Mouse (Mus musculus) fibroblast of lung, adult 2 months (primary cell): Measurements from ENCODE around the gene Intu.
A peak's percentile ranks its signal among the peaks of the same experiment; 100 is the strongest.

Experiments
- DNase-seq: peaks from one replicate; pipeline ENCODE4 v3.0.0-alpha.2; 2011; ENCODE audit warnings: low read depth

The Intu gene

DNA sequence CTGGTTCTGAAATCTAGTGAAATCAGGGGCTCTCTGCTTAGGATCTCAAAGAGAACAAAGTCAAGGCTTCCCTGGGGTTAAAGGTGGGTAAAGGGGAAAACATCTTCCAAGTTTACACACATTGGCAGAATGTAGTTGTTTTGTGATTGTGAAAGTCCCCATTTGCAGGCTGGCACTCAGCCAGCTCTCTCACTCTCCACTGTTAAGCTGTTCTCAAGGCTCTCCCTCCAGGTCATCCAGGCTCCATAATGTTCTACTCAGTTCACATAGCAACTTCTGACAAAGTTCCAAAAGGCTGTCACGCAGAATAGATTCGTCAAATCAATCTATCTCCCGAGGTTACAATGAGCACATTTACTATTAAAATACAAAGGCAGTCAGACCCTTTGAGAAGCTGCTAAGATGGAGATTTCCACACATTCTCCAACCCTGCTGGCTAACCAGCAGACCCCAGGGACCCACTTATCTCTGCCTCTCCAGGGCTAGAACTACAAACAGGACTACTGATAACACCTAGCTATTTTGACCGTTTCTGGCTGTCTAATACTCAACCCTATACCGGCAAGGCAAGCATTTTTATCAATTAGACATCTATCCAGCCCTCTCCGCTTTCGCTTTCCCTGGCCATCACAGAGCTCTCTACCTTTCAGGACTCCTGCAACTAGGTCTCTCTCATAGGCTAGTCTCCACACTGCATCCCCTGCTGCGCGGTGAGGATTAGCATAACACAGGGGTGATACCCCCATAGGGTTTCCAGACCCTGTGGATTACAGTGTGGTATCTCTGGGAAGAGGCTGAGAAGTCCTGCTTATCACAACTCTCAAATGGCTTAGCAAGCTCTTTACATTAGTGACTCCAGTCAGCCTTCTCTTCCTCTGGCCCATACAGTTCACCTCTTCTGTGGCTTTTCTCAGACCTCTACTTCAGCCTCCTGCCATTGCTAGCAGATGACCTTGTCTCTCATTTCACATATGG, 2.8 kb upstream of the Intu start:
- DNase-seq = no peak

DNA sequence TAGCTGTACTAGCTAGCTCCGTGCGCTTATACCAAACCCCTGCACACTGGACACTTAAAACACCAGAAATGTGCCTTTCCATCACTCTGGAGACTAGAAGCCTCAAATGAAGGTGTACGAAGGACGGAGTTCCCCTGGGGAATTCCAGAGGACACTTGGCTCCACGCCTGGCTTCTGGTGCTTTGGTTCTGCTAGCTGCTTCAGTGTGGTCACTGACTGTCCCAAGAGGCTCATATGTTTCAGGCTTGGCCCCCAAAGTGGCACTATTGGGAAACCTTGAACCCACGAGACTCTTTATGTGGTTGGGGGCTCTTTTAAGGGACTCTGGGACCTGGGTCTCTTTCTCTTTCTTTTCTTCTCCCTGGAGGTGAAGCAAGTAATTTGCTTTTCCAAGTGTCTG, 2.1 kb upstream of the Intu start:
- no peak for DNase-seq

DNA sequence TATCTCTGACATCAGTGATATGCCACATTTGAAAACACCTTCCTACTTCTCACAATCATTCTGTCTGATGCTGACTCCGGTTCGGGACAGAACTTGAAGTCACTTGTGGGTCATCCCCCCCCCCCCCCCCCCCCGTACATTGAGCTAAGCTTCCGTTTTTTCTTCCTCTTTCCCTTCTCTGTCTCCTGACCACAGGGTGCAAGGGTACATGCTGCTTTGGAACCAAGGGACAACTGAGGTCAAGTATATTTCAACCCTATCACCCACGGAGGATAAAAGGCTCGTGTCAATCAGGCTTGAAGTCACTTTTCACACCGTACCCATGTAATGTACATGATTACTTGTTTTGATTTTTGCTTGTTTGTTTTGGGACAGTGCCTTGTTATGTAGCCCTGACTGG, 241 bp upstream of the Intu start:
- no peak for DNase-seq

DNA sequence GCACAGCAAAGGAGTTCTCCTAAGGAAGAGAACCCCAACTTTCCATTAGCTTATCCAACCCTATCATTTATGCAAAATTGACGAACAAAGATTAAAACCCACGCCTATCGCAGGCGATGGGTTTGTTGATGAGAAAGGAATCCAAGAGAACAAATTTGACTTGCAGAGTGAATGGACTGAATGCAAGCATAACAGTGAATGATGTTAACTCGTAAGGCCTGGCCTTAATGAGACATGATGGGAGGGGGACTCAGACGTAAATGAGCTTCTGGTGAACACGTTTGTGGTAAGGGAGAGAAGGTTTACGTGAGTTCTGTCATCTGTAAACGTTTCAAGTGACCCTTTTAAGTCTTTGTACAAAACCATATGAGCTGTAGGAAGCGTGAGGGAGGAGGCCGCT, 1.2 kb downstream of the Intu start:
- no peak for DNase-seq

DNA sequence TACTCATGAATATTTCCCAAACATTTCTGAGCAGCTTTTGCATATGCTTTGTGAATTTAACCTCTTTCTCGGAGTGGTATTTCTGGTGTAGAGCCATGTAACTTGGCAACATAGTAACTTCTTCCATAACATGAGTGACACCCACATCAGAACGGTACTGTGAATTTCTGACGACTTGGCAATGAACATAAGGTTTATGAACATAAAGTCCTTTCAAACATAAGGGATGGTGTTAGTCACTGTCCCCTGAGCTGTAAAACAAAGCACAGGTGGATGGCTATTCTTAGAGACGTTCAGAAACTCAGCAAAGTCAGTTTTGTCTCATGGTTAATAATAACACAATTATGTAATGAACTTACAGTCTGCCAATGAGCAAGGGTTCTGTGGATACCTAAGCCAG, 3.1 kb downstream of the Intu start:
- DNase-seq = no peak

DNA sequence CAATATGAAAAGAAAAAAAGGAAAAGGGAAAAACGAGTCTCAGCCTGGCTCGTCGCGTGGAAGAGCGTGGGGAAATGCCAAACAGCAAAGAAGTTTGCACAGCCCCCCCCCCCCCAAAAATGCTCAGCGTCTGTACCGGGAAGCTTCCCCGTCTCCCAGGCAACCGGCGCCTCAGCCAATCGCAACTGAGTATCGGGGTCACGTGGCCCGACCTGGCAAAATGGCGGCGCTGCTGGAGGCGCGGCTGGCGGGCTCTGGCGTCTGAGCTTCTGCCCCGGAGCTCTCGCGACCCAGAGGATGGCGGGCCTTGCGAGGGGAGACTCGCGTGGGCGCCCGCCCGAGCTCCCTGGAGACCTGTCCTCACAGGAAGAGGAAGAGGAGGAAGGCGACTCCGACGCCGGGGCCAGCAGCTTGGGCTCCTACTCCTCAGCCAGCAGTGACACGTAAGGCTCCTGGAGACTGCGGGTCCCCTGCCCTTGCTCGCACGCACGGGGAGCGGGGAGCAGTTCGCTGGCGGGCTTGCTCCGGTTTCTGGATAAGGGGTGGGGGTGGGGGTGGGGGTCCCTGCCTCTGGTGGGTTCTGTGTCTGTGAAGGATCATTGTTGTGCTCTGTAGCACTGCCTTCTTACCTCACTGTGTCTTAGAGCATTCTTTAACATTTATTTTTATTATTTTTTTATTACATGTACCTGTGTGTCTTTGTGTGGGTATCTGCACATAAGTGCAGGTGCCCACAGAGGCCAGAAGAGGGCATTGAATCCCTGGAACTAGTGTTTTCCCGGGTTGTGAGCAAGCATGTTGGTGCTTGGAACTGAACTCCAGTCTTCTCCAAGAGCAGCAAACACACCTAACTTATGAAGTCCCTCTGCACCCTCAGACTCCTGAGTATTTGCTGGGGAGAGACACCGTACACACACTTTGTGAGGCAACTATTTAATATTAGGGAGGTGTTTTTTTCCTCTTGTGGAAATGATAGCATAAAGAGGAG, 9.8 kb downstream of the Intu start:
- DNase-seq = peak; percentile 57

DNA sequence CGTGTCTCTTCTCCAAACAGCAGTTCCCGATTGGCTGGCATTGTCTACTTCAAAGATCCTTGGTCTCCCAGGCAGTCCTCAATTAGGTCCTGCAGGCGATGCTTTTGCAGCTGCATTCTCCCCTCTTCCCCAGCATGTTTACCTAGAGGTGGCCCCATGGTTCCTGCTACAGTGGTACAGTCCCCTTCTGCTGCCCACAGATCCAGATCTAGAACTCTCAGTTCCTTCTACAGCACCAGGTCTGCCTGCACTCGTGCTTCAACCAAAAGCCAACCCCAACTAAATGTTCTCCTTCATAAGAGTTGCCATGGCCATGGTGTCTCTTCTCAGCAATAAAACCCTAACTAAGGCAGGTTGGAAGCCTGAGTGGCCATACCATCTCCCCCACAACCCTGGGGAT, 15.5 kb downstream of the Intu start:
- no peak for DNase-seq

DNA sequence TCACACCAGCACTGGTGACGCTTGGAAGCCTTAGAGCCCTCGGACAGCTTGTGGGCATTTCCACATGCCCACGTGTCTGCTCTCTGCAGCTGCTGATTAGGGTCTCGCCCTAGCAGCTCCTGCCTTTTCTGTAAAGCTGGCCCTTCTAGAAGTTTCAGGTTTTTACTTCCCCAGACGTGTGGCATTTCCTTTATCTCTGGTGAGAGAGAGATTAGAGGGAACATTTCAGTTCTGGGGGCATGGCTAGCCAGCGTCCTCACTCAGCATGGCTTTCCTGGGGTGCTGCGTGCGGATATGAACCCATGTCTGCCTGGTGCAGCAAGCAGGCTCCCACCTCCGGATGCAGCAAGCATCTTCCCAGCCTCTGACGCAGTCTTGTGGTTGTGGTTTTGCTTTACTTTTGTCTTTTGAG, 121.9 kb downstream of the Intu start:
- no peak for DNase-seq

DNA sequence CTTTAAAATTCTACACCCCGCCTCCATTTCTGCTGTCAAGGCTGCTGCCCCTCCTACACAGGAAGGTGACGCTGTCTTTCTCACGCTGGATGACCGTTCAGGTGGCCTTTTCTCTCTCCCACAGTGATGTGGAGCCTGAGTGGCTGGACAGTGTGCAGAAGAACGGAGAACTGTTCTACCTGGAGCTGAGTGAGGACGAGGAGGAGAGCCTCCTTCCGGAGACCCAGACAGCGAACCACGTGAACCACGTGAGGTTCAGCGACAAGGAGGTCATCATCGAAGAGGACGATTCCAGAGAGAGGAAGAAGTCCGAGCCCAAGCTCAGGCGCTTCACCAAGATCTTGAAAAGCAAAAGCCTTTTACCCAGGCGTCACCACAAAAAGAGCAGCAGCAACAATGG, 122.5 kb downstream of the Intu start:
- DNase-seq = no peak

DNA sequence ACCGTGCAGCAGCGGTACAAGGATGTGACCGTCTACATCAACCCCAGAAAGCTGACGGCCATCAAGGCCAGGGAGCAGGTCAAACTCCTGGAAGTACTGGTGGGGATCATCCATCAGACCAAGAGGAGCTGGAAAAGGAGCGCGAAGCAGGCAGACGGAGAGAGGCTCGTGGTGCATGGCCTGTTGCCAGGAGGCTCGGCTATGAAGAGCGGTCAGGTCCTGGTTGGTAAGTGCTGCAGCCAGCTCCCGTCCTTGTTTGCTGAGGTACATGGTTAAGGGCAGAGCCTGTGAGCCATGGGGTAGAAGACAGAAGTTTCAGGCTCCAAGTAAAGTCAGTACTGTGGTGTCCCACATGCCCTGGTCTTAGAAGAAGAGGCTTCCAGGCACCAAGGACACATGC, 122.9 kb downstream of the Intu start:
- no peak for DNase-seq

DNA sequence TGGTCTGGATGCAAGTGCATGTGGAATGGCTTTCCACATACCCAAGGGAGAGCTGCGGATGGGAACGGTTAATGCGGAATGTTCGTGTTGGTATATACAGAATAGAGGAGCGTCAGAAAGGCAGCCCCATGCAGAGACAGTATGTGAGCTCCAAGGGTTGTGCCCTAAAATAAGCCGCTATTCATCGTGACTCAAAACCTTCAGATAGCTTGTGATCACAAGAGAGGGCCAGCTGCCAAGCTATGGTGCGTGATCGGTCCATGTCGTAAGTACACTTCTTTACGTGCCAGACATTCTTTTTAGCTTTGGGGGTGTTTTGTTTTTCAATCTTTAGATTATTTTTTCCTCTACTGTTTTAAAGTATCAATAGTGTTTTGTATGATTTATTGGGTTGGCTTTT, 124.5 kb downstream of the Intu start:
- DNase-seq = no peak

DNA sequence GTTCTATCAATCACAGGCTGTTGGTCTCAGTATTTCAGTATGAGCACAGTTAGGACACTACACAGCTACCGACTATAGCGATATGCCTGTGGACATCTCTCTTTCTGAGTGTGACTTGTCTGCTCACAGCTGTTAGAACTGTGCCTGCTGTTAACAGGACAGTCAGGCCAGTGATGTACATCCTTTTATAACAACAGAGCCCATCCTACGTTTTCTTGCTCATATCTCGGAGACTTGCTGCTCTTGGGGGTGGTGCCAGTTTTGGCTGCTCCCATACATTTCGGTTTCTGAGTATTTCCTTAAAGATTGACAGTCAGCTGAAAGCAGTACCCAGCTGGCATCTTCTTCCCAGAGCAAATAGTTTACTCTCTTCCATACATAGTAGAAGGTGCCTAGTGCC, 125.3 kb downstream of the Intu start:
- no peak for DNase-seq

DNA sequence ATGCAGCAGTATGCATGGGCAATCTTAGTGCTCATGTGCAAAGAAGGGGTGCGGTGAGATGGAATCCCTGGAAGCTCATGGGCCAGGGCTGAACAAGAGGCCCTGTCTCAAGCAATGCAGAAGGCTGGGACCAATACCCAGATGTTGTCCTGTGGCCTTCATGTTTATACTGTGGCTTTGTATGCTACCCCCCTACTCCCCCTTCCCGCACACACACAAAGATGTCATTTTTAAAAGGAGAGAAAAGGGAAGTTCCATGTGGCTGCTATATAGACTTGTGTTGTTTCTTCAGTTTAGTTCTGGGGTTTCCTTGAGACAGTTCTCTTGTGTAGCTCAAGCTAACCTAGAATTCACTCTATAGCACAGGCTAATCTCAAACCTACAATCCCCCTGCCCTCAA, 129.1 kb downstream of the Intu start:
- DNase-seq = no peak

DNA sequence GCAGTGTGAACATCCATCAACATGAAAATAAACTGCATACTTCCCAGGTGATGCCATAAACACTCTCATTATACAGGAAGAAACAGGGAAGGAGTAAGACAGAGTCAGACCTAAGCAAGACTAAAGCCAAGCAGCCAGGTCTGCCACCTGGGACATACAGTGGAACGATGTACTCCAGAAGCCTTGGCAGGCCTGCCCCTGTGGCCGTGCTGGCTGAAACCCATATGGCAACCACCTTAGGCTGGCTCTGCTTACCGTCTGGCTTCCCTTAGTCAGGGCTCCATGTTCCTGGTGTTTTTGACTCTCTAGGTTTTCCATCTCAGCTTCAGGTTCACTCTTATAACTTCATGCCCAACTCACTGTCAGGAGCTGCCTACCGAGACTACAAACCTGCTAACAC, 135.0 kb downstream of the Intu start:
- DNase-seq = peak; percentile 19

DNA sequence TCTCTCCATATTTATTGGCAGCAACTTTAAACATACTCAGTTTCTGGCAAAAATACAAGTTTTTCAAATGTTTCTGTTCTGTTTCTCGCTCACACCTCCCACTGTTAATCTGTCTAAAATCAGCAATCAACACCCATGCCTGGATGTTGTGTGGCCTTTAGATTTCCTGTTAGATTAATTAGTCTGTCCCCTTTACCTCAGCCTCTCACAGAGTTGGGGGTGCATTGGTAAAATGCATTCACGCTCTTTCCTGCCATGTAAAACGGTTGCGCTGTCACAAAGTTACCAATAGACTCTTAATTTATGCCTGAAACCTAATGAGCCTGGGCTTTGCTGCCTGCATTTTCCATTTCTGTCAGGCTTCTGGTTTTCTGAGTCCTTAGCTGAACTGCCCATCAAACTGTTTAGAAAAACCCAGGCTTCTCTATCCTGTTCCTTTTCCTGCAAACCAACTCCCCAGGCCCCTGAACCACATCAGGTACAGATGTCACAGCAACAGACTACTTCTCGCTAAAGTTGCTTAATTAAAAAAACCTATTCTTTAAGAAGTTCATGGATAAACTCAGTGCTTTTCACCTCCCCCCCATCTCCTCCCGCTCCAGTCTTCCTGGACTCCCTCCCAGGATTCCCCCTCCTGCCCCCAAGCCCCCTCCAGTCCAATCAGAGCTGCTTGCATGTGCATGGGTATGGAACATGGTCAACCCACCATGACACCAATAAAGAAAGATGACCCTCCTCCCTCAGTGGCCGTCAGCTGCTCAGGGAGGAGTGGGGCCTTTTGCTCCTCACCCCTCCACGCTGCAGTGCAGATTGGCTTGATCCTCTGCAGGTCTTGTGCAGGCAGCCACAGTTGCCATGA, 136.0 kb downstream of the Intu start:
- DNase-seq = no peak

DNA sequence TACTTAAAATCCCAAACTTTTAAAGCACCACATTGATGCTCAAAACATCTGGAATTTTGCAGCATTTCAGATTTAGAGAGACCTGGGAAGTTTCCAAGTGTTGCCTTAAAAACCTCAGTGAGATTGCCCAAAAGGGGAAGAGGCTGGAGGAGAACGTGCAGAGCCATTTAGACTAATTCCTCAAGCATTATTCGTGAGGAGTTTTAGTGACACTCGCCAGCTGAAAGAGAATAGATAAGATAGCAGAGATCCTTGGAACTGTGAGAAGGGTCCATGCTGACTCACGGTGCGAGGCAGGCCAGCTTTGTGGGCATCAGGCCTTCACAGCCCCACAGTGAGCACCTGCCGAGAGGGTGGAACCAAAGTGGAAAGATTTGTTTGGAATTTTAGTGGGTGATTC, 137.8 kb downstream of the Intu start:
- no peak for DNase-seq

DNA sequence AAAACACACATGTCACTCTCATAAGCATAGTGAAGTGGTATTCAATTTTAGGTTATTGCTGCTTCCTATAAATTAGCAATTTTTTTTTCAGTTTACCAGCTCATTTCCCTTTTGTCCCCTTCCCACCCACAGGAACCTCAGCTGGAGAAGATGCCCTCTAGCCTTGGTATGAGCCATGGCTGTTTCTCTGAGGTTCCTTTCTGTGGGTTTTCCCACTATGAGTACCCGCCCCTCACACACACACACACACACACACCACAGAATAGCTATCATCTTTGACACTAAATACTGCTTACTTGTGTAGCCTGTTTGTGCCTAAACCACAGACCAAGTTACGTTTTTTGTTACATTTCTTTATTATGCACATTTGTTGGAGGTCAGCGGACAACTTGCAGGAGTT, 138.3 kb downstream of the Intu start:
- DNase-seq = no peak

DNA sequence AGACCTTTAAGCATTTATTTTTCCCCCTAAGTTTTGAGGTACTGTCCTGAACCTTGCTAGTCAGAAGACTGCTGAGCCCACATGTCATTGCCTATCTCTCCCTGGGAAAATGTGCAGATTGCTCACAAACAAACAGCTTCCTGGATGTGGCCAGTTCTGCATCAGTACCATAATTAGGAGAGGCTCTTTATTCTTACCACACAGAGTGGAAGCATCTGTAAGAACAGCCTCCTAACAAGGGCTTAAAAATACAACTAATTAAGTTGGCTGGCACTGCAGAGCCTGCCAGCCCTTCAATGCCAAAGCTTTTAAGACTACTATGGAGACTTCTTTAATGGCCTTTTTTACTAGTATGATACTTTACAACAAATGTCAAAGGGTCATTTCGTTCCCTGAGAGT, 142.4 kb downstream of the Intu start:
- DNase-seq = no peak

DNA sequence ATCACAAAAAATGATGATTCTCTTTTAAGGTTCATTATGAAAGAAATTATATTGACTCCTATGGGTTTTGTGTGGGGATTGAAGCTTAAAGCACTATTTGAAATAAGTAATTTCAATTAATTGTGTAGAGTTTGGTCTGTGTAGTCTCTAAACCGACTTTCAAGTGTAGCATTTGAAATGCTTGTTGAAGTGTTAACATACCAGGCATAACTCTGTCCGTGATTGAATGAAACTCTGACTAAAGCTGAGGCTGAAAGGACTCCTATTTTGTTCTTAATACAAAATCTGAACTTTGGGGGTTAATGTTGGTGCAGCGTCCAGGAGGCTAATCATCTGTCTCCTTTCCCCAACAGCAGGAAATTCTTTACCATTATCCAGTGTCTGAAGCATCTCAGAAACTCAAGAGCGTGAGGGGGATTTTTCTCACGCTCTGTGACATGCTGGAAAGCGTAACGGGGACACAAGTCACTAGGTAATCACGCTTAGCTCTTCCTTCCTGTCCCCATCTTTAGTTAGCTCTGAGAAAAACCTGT, 143.9 kb downstream of the Intu start:
- no peak for DNase-seq

DNA sequence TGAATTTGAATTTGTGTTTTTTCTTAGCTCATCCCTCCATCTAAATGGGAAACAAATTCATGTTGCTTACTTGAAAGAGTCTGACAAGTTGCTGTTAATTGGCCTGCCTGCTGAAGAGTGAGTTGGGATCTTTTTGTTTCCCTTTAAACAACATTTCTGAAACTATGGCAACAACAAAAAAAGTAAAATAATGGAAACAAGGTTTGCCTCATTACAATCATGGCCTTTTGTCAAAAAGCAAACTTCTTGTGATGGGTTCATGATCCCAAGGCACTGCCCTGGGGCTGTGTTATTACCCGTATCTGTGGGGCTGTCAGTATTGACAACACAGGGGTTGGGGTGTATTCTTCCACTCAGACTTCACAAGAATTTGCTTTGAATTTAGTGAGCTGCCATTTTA, 147.8 kb downstream of the Intu start:
- no peak for DNase-seq

DNA sequence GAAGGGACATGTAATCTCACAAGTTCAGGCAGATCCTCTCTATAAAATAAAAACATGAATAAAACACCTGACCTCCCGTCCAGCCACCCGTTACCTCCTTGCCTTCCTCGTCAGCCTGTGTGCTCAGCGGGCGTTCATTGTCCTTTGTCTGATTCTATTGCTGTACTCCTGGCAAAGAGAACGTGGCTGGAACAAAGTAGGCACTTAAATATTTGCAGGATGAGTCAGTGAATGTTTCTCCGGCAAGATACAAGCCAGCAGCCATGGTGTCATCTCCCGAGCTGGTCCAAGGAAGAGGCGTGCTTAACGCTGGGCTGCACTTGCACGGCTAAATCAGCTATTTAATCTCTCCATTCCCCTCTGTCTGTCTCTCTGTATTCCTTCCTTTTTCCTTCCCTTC, 151.3 kb downstream of the Intu start:
- peak; percentile 24 for DNase-seq

DNA sequence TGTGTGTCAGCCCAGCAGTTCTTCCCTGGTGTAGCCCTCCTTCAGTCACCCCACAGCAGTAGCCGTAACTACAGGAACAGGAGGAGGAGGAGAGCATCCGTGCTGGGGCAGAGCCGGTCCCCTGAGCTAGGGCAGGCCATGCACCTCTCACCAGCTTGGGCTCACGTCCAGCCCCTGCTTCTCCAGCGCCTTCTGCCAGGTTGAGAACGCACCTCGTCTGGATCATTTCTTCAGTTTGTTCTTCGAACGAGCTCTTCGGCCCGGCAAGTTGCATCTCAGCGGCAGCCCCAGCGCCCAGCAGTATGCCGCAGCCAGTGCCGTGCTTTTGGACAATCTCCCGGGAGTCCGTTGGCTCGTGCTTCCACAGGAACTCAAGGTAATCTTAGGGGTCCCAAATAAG, 152.1 kb downstream of the Intu start:
- no peak for DNase-seq
